Mouse (Mus musculus): ENCODE measurements at regions not wholly inside any gene's neighbourhood (a gene's known extent, or its start where the extent isn't known, plus 50 kb on each side); places are given as distances from the start of the nearest gene placed in this dataset.

GRCm38 (mm10) chr5:64500413-64500812 lies 302.8 kb upstream of the Klf3 start:
- DNase-seq, result no peak

GRCm38 (mm10) chr5:64500866-64501265 lies 302.3 kb upstream of the Klf3 start:
- DNase-seq, result no peak

GRCm38 (mm10) chr5:64501746-64502145 lies 301.4 kb upstream of the Klf3 start:
- no peak for DNase-seq

GRCm38 (mm10) chr5:64503514-64503913 lies 299.7 kb upstream of the Klf3 start:
- DNase-seq, result peak; percentile 22

GRCm38 (mm10) chr5:64504507-64504906 lies 298.7 kb upstream of the Klf3 start:
- no peak for DNase-seq

GRCm38 (mm10) chr5:64505227-64505834 lies 297.9 kb upstream of the Klf3 start:
- DNase-seq, result peak; percentile 23

- DNase-seq, result peak; percentile 75
These were observed 297.2 kb upstream of the Klf3 start for GRCm38 (mm10) chr5:64505835-64506600.

- DNase-seq, result no peak
These were observed 294.6 kb upstream of the Klf3 start for GRCm38 (mm10) chr5:64508565-64508964.

- DNase-seq, result peak; percentile 62
These were observed 289.8 kb upstream of the Klf3 start for GRCm38 (mm10) chr5:64513155-64513945.

- DNase-seq, result no peak
These were observed 287.0 kb upstream of the Klf3 start for GRCm38 (mm10) chr5:64516115-64516665.

GRCm38 (mm10) chr5:64517241-64517640 lies 285.9 kb upstream of the Klf3 start:
- DNase-seq, result no peak

- no peak for DNase-seq
These were observed 285.4 kb upstream of the Klf3 start for GRCm38 (mm10) chr5:64517835-64518234.

- no peak for DNase-seq
These were observed 284.2 kb upstream of the Klf3 start for GRCm38 (mm10) chr5:64519036-64519435.

- no peak for DNase-seq
These were observed 283.5 kb upstream of the Klf3 start for GRCm38 (mm10) chr5:64519731-64520130.

GRCm38 (mm10) chr5:64521401-64521800 lies 281.8 kb upstream of the Klf3 start:
- no peak for DNase-seq

- DNase-seq, result no peak
These were observed 281.2 kb upstream of the Klf3 start for GRCm38 (mm10) chr5:64521969-64522368.

GRCm38 (mm10) chr5:64526521-64526920 lies 276.7 kb upstream of the Klf3 start:
- DNase-seq, result no peak

- DNase-seq, result no peak
These were observed 275.2 kb upstream of the Klf3 start for GRCm38 (mm10) chr5:64527962-64528361.

GRCm38 (mm10) chr5:64534371-64534770 lies 268.8 kb upstream of the Klf3 start:
- DNase-seq, result no peak

GRCm38 (mm10) chr5:64534947-64535346 lies 268.2 kb upstream of the Klf3 start:
- no peak for DNase-seq

GRCm38 (mm10) chr5:64535546-64535945 lies 267.6 kb upstream of the Klf3 start:
- no peak for DNase-seq

- no peak for DNase-seq
These were observed 266.6 kb upstream of the Klf3 start for GRCm38 (mm10) chr5:64536393-64537112.
